ENCODE assay signal across 8 mouse cellular contexts in the genomic region with DNA sequence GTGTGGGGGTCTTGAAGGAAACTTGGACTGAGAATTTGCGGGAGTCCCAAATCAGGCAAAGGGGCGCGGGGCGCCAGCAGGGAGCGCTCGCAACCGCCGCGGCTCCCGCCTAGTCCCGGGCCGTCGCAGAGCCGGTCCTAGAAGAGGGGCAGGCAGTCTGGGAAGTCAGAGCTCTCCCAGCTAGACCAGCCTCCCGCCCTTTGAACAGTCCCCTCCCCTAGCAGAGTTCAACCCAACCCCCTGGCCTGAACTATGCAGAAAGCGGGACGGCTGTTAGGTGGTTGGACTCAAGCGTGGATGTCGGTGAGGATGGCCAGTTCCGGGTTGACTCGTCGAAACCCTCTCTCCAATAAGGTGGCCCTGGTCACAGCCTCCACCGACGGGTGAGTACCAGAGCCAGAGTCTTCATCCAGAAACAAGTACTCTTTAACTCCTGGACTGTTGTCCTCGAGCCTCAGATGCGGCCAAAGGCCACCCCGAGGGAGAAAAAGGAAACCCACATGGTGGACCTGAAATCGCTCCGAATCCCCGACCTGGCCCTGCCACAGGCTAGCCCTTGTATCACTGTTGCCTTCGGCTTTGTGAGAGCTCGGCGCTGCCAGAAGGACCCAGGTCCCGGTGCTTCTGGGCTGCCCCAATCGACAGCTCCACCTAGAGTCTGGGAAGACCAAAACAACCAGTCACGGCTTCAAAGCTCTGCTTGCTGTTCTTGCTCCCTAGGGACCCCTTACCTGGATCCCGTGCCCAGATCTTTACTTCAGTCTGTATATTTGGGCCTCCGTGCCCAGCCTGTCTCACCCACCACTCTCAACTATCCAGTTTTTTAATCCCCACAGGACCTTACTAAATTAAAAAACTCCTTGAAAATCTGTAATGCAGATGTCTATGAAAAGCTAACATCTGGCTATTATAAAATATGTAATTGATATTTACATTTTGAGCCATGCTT. TPM values are rescaled to one million over a fixed set of nuclear protein-coding genes. Genes with fewer than 3 reads are reported as not detected.
DNase-seq lines count a peak whose midpoint lies in the region; ATAC-seq and TF ChIP-seq lines count a peak whose summit lies in the region.

A gene (plus strand): TSS at position 108 of the 949 bp plus-strand sequence.

- H3K9me3 ChIP-seq in hindbrain, postnatal 0 days (ENCODE audit: low read length) = no peaks in the 10 kb centered on the region

- H3K9ac ChIP-seq in hindbrain, postnatal 0 days (replicated peaks; ENCODE audit: low read length) = peak within 1 kb of the TSS; percentile 51

- 2% methylated on average over 38 of the region's 38 CpGs for WGBS in hindbrain, postnatal 0 days

- peak; percentile 91 for DNase-seq in ZHBTc4 (ENCODE audit: low read depth, low spot score)
- DNase-seq in gastrocnemius, adult 8-10 months (ENCODE audit: low spot score in 2 of 2) = peak; percentile 52 to 63
- peak; percentile 87 for DNase-seq in hindbrain, postnatal 0 days (ENCODE audit: low spot score)
- DNase-seq in left cerebral cortex, adult 2 months (ENCODE audit: extremely low spot score in 1 of 2, low spot score in 2 of 2) = peak; percentile 74 to 75
- peak; percentile 78 for DNase-seq in right cerebral cortex, adult 18-20 months
- peak; percentile 82 for DNase-seq in urinary bladder, postnatal 14 days (ENCODE audit: low spot score)

- peak within 1 kb of the TSS; percentile 61 for H3K4me2 ChIP-seq in hindbrain, postnatal 0 days (ENCODE audit: low read depth, low read length)

- intact Hi-C loops in left cerebral cortex, adult 2 months (cut with DNase I) = no loop called here

- TF ChIP-seq CTCF in hindbrain, postnatal 0 days (IDR thresholded peaks at IDR 0.05; ENCODE audit: low read depth) = peak; percentile 74
- peak; percentile 82 for TF ChIP-seq CTCF in left cerebral cortex, adult 2 months (IDR thresholded peaks at IDR 0.05)

- H3K27me3 ChIP-seq in hindbrain, postnatal 0 days (ENCODE audit: insufficient read depth, low read length) = no peaks in the 10 kb centered on the region

- peak within 1 kb of the TSS; percentile 45; the same call in 1 of the 2 replicates for H3K27ac ChIP-seq in hindbrain, postnatal 0 days
- H3K27ac ChIP-seq in left cerebral cortex, adult 2 months = peak within 1 kb of the TSS; percentile 75

- peak within 1 kb of the TSS; percentile 42 for H3K4me3 ChIP-seq in hindbrain, postnatal 0 days (ENCODE audit: low read length)
- peak within 1 kb of the TSS; percentile 80 for H3K4me3 ChIP-seq in left cerebral cortex, adult 2 months

- no peaks in the 10 kb centered on the region for H3K4me1 ChIP-seq in hindbrain, postnatal 0 days (ENCODE audit: insufficient read depth, low read length)

- peak; percentile 88 for ATAC-seq in common myeloid progenitor, adult 5-6 weeks (replicated peaks; ENCODE audit: low read depth, poor library complexity, severe bottlenecking)
- peak; percentile 95 for ATAC-seq in hindbrain, postnatal 0 days
- ATAC-seq in megakaryocyte, adult 5-6 weeks (ENCODE audit: poor library complexity, severe bottlenecking) = peak; percentile 88

- no peaks in the 10 kb centered on the region for H3K36me3 ChIP-seq in hindbrain, postnatal 0 days (ENCODE audit: insufficient read depth, low read length)

RNA-seq across cellular contexts. Expression of the gene that starts here (rescaled TPM):
- total RNA-seq in common myeloid progenitor, adult 5-6 weeks (2017) = 77.1 and 95.0 TPM in 2 replicates
- 10 to 100 TPM; 22.2 to 45.2 (median 34.7) TPM for total RNA-seq in gastrocnemius, adult 8-10 months (2022)
- 15.8 and 18.4 TPM in 2 replicates for total RNA-seq in hindbrain, postnatal 0 days (2014; rRNA removed)
- polyA plus RNA-seq in hindbrain, postnatal 0 days (2015; fragmentation: Nextera tagmentation; extraction: Ambion mirVana) = 28.1 and 29.6 TPM in 2 replicates
- 10 to 100 TPM; 16.8 to 20.4 TPM for total RNA-seq in left cerebral cortex, adult 2 months (2021)
- total RNA-seq in megakaryocyte, adult 5-6 weeks (2015) = 31.2 and 34.4 TPM in 2 replicates
- total RNA-seq in megakaryocyte, adult 5-6 weeks (2017) = 43.1 and 47.6 TPM in 2 replicates

Comparison
In these comparisons a context has a peak if more than half of its experiments do, and no peak if none do; other contexts are left out.
1. Peak in every context shown above with its lines: DNase-seq, ATAC-seq, H3K4me3 ChIP-seq and H3K27ac ChIP-seq.